Mouse (Mus musculus) CH12F3 (cell line): ENCODE results near the gene Sae1.
"Not testable (repeated sequence)": the region's sequence is repeated elsewhere in the genome, so short reads cannot be mapped to it uniquely, and the experiment has no call there.

Source experiments
- in situ Hi-C: fragments of 300-500 bp; cut with MboI; formaldehyde crosslinking; loops from 2 replicates; pipeline ENCODE4 v1.14.3; 2020; ENCODE audit warnings: low sequenced_read_pairs

Sae1 gene

DNA sequence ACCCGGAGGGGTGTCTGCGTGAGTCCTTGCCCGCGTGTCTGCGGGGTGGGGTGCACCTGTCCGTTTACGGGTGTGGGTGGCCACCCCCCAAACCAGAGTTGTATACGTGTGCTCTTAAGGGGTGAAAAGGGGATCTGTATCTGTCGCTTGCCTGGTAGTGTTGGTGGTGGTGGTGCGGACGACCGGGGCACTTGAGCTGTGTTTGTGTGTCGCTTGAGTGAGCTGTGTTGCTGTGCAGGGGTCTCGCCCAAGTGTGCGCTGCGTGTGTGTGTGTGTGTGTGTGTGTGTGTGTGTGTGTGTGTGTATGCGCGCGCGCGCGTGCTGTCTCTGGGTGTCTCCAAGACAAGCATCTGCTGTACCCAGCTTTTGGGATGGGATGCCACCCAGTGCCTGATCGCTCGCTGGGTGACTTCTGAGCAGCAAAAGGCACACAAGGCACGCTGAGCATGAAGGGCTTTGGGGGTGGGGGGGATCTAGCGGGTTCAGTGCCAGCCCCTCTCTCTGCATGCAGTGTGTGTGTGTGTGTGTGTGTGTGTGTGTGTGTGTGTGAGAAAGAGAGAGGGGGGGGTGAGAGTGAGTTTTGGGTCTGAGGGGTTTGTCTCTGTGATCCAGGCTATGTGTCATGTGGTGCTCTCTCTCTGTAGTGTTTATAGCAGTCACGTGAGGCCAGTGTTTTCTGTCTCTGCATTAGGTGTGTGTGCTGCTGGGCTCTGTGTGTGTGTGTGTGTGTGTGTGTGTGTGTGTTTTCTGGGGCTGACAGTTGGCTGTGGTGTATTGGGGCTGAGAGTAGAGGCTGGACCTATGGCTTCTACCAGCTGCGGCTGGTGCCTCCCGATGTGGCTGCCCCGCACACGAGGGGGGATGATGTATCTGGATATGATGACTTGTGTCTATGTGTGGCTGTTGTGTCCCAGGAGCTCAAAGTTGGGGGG, 76.8 kb downstream of the Sae1 start:
- in situ Hi-C loops = no loop called here

DNA sequence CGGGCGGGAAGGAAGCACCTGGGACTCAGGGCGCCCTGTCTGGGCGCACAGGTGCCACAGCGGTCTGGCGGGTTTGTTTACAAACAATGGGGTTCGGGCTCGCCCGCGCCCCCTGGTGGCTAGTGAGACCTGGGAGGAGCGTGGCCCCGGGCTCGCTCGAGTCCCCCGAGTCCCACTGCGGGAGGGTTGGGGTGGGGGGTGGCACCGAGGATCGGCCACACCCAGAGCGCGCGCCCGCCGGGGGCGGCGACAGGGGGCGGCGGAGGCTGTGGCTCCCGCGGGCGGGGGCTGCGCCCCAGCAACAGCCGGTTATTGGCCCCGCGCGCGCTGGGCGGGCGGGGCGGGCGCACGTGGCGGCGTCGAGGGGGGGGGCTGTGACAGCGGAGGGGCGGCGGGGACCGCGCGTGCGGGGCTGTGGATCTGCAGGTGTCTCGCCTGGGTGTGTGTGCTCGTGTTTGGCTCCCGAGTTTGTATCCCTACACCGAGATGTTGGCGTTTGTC, 77.5 kb downstream of the Sae1 start:
- in situ Hi-C loops = no loop called here

DNA sequence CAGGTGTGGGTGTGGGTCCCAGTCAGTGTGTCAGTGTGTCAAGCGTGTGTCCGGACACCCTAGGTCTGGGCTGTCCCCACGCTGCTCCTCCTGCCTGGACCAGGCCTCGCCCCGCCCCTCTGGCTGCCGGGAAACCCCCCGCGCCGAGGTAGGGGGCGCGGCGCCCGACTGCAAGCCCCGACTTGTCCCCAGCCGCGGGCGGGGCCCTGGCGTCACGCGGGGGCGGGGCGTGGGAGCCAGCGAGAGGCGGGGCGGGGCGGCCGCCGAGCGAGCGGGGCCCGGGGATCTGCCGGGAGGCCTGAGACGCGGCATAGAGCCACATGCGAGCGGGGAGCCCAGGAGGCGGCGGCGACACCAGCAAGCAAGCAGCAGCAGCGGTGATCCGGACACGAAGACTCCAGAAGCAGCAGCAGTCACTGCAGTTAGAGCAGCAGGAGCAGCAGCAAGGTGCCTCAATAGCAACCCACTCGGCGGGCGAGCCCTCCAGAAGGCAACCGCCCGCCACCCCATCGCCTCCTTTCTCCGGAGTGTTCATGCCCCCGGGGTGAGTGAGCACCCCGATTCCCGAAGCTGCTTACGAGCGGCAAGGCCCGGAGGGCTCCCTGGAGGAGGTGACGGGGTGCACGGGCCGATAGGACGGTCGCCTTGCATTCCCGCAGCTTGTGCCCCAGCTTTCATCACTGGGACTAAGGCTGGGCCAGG, 78.1 kb downstream of the Sae1 start:
- in situ Hi-C loops = no loop called here

DNA sequence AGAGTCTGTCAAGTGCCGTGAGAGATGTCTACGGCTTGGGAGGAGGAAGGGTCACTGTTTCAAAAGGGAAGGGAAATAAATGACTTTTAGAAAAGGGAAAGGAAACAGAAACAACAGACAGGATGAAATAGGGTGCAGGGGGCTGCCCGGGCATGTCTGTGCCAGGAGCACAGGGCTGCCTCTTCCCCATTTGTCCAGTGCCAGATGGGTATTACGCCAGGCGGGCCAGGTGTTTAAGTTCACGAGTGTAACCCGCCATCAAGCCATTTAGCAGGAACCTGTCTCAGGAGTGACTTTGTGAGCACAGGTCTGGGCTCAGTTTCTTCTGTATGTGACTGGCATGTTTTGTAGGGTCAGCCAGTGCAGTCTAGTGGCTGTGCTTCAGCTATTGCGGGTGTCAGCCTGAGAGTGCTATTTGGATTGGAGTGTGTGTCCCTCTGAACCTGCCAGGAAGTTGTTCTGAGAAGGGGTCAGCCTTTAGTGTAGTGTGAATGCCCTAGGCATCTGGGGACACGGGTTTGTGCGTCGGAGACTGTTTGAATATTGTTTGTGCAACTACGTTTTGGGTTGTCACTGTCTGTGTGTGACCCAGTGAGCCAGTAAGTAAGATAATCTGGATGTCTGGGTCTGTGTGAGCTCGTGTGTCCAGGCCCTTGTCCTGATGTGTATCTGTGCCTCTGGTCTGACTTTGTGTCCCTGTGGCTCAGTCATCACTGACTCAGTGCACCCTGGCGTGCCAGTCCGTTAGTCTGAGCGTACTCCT, 78.9 kb downstream of the Sae1 start:
- in situ Hi-C loops = no loop called here

DNA sequence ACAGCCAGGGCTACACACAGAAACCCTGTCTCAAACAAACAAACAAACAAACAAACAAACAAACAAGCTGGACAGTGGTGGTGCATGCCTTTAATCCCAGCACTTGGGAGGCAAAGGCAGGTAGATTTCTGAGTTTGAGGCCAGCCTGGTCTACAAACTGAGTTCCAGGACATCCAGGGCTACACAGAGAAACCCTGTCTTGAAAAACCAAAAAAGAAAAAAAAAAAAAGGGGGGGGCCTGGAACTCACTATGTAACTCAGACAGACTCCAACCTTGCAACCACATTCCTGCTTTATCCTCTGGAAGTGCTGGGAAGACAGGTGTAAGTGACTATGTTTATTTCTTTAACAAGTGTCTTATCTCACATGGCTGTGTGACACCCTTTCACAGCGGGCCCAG, 79.5 kb downstream of the Sae1 start, which contains the start of gene Bbc3:
Gene Bbc3, plus strand, starts transcription at position 301 of the 400 bp plus-strand sequence.
- in situ Hi-C loops = not testable (repeated sequence)

DNA sequence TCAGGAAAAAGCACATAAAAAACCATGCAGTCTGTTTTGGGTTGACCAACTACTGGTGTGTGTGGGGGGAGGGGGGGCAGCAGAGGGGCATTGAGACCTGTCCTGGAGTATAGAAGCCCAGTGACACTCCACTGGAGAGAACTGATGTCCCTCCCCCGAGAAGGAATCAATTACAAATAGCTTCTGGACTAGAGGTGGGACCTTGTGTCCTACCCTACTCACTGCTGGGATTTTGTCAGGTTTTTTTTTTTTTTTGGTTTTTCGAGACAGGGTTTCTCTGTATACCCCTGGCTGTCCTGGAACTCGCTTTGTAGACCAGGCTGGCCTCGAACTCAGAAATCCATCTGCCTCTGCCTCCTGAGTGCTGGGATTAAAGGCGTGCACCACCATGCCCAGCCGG, 80.5 kb downstream of the Sae1 start:
- in situ Hi-C loops = not testable (repeated sequence)

DNA sequence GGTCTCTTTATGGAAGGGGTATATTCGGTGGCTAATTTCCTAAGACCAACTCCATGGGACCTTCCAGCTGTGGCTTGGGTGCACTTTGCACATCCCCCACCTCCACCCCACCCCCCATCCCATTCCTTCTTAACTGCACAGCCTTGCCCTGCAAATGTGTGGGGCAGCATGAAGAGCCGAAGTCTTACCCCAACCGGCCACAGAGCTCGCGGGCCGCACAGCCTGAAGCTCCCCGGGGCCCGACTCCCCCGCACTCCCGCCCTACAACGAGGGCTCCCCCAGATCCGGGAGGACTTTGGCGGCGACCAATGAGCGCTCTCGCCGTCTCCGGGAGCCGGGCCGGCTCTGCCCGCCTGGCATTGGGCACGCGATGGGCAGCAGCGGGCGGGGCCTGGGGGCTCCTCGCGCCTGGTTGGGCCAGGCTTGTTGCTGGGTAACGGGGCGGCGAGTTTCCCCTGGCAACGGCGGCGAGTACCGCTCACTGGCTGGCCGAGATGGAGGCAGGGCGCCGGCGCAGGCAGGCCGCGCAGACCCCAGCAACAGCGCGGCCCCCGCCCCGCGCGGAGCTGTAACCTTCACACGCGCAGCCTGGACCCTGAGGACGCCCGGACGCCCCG, 88.1 kb downstream of the Sae1 start:
- in situ Hi-C loops = no loop called here

DNA sequence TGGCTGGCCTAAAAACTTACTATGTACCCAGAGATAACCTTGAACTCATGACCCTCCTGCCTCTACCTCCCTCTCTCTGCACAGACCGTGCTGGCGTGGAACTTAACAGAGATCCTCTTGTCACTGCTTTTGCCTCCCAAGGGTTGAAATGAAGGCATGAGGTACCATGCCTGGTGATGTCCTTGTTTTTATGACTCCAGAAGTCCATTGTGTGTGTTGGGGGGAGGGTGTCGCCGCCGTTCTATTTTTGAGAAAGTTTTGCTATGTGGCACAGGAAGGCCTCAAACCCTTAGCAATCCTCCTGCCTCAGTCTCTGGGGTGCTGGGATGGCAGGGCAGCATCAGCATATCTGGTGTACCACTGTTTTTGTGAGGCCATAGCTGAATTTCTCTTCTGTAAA, 88.7 kb downstream of the Sae1 start:
- in situ Hi-C loops = no loop called here

DNA sequence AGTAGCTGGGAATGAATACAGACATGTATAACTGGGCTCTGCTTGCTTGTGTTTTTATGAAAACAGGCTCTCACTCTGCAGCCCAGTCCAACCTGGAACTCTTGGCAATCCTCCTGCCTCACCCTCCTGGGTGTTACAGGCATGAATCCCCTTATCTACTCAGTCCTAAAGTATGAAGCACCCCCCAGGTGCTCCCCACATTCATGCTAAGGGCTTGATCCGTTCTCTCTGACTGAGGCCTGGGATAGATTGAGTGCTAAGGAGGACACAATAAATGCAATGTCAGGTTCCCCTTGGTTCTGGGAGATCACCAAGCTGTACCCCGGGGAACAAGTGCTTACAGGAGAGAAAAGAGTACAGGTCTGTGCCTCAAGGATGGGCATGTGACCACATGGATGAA, 90.0 kb downstream of the Sae1 start:
- in situ Hi-C loops = no loop called here

DNA sequence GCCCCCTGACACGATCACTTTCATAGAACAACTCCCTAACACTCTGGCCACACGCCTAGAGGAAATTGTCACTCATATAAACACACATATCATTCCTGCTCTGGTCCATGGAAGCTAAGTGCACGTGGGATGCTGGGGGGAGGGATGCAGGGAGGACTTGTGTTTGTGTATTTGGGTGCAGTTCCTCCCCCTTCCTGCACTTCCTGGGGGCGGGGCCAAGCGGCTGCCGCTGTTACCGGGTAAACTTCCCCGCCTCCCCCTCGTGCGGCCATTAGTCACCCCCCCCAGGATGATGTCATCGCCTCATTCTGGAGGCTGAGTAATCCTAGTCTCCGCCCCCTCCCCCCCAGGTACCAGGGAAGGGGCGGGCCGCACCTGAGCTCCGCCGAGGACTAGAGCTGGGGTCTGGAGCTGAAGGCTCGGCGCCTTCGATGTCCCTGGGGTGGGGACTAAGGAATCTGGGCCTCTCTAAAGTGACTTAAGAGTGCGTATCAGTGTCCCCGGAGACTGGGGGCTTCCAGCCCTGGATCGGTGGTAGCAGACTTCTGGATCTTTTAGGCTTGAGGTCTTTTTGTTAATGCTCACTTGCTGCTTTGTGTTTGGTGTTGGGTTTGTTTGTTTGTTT, 90.7 kb downstream of the Sae1 start:
- in situ Hi-C loops = no loop called here

DNA sequence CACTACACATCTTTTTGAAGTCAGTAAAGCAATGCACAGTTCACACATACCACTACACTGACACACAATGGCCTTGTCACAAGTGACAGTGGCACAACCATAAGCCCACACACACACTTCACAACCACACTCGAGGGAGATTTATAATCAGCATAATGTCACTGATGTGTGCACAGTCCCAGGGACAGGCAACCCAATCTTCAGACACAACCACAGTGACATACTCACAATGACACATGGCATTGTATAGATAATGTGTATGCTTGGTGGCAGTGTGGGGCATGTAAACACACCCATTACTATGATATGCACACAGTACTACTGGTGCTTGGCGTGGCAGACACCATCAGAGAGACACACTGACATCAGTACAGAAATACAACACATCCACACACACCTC, 91.5 kb downstream of the Sae1 start:
- in situ Hi-C loops = no loop called here

DNA sequence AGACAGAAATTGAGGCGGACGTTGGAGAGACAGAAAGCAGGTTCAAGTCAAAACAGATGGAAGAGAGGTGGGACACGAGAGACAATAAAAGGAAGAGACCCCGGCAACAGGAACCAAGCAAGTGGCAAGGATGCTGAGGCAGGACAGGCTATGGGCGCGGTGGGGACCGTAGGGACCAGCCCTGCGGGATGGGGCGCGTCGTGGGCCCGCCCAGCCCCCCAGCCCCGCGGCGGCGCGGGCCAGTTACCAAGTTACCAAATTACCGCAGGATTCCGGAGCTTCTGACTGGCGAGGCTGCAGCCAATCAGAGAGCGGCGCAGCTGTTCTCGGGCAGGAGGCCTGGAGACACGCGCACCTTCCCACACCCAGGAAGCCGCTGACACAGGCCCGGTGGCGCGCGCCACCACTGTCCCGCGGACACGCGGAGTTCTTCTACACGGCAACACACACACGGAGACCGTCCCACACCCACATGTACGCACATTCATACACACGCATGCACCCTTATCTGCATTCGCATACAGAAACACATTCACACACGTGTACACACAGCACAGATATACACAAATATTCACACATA, 92.2 kb downstream of the Sae1 start:
- in situ Hi-C loops = no loop called here

DNA sequence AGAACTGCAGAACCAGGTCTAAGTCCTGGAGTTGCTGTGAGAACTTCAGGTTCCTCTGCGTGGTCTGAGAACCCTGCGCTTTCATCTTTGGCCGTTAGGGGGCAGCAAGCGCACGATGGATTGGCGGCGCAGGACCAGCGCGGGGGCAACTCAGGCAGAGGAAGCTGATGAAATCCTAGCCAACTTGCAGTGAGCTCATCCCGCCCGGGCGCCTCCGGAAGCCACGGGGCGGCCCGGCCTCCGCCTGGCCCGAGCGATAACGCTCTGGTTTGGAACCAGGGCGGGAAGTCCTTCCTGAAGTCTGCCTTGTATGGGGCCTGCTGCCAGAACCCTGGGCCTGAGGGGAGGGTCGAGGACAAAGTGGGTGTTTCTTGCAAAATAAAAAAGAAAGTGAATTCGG, 92.8 kb downstream of the Sae1 start:
- in situ Hi-C loops = no loop called here

DNA sequence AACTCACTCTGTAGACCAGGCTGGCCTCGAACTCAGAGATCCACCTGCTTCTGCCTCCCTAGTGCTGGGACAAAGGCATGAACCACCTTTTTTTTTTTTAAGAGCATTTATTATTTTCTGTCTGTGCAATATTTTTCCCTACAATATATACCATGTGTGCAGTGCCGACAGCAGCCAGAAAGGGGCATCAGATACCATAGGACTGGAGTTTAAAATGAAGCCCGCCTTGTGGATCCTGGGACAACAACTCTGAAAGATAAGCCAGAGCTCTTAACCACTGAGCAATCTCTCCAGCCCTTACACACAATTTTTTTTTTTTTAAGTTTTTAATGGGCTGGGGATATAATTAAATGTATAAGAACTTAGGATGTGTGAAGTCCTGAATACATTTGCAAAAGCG, 93.3 kb downstream of the Sae1 start:
- in situ Hi-C loops = no loop called here

DNA sequence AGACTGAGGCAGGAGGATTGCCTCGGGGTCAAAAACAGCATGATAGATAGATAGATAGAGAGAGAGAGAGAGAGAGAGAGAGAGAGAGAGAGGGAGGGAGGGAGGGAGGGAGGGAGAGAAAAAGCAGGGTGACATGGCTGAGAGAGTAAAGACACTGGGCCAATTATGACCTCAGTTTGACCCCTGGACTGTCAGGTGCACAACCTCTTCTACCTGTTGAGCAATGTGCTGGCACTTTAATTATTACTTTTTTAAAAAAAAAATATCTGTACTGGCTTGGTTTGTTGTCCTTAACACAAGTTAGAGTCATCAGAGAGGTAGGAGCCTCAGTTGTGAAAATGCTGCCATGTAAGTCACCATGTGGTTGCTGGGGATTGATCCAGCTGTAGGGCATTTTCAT, 99.8 kb downstream of the Sae1 start:
- in situ Hi-C loops = no loop called here

DNA sequence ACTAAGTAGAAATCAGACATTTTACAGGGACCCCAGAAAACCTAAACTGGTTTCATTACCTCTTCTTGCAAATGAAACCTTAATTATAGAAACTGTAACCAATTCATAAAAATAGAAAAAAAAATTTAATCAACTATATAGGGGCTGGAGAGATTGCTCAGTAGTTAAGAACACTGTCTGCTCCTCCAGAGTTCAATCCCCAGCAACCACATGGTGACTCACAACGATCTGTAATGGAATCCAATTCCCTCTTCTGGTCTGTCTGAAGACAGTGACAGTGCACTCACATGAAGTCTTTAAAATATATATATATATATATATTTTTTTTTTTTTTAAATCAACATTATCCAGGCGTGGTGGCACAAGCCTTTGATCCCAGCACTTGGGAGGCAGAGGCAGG, 100.6 kb downstream of the Sae1 start:
- in situ Hi-C loops = no loop called here

DNA sequence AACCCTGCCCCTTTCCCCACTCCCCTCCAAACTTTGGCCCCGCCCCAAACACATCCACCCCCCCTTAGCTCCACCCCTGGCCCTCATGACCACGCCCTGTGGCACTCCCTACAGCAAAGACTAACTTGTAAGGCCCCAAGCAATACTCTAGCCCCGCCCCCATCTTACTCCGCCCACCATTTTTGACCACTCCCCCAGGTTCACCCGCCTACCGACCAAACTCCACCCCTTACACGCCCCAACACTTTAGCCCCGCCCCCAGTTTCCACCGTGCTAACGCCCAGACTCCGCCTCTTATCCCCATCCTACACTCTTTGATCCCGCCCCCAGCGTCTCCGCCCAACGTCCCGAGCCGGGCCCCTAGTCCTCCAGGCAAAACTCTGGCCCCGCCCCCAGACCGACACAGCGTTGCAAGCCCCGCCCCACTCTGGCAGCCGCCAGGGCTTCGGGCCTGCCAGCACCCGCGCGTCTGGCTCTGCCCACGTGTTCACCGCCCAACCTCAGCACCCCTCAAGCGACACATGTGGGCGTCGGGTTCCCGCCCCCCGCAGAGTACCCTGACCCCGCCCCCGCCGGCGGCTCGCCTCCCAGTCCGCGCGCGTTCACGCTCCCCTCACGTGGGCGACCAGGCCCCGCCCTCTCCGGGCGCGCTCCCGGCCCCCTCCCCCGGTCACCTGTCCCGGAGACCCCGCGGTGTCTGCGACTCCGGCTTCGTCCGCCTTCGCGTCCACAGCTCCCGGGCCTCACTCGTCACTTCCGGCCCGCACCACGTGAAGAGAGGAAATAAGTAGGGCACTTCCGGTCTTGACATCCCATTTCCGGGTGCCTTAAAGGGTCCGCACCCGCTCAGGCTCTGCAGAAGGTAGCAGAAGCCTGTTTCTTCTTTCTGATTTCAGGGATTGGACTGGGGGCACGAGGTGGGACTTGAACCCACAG, 101.3 kb downstream of the Sae1 start, which contains the start of gene Ccdc9:
Gene Ccdc9, minus strand, starts transcription at position 770 of the 936 bp plus-strand sequence.
- in situ Hi-C loops = no loop called here

DNA sequence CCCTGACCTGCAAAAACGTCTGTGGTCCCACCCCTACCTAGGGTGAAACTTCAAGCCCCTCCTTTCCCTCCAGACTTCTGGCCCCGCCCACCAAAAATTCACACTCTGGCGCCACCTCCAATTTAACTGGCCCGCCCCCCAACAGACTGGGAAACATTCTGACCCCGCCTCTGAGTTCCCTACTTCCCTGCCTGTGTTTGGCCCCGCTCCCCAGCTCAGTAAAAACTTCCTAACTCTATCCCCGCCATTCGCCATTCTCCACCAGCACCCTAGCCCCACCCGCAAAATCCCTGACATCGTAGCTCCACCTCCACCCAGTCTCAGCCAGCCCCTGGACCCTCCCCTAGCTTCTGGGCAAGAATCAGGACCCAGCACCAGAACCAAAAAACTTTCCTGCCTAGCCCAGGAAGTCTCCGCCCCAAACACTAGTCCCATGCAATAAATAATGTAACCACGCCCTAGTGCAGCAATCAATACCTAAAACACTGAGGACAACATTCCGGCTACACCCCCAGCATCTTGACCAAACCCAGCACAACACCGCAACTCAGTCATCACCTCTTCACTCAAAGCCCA, 102.1 kb downstream of the Sae1 start:
- in situ Hi-C loops = no loop called here
